10 mouse cellular contexts compared by ENCODE assay signal in the genomic region with DNA sequence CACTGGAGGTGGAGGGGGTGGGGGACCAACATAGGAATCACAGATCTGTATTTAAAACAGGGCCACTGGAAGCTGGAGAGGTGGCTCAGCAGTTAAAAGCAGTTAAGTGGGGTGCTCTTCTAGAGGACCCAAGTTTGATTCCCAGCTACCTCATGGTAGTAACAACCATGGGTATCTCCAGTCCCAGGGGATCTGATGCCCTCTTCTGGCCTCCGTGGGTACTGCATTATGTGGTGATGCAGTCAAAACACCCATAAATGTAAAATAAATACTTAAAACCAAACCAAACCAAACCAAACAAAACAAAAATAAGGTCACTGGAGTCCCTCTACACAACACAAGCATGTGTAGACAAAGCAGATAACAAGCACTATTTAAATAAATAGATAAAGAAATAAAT. TPM values are rescaled to one million over a fixed set of nuclear protein-coding genes. Genes with fewer than 3 reads are reported as not detected.
DNase-seq lines count a peak whose midpoint lies in the region; ATAC-seq and TF ChIP-seq lines count a peak whose summit lies in the region.
"Had no signal": no experiment of that assay in that cellular context is flagged by ENCODE, and none has a peak within 500 bp of the region (broad histone marks: within the 10 kb centered on the region; RNA-seq: fewer than 3 reads in every experiment).

No protein-coding gene starts in this region.

- H3K4me3 ChIP-seq in kidney, embryonic 16.5 days (ENCODE audit: low read length), result no peak overlapping the region
- H3K4me3 ChIP-seq in kidney, embryonic 15.5 days (replicated peaks), result no peak overlapping the region
- H3K4me3 ChIP-seq: embryonic facial prominence, embryonic 13.5 days had no signal

- TF ChIP-seq CTCF in brain, embryonic 14.5 days (IDR thresholded peaks at IDR 0.05; ENCODE audit: borderline replicate concordance, extremely low read depth, insufficient read depth, insufficient read length), result peak; percentile 32; the same call in 1 of the 2 replicates

- peak; percentile 44 for DNase-seq in kidney, postnatal 10 days
- DNase-seq in 3T3-L1 (ENCODE audit: low read depth, low spot score) (peak; percentile 49), A20 (ENCODE audit: low read depth, low spot score) (peak; percentile 29)
- no peak for DNase-seq in brain, embryonic 14.5 days (ENCODE audit: low read depth)
- DNase-seq in heart, adult 11 months, result no peak

- TF ChIP-seq POLR2A in brain, embryonic 14.5 days (IDR thresholded peaks at IDR 0.05; ENCODE audit: borderline replicate concordance, extremely low read depth, insufficient read depth, insufficient read length, poor library complexity, severe bottlenecking), result no peak

- WGBS in kidney, embryonic 16.5 days, result 53% methylated on average over 1 of the region's 1 CpGs
- 54% methylated on average over 1 of the region's 1 CpGs for WGBS in kidney, embryonic 15.5 days

- no peak overlapping the region for H3K27ac ChIP-seq in kidney, embryonic 16.5 days (ENCODE audit: low read length)
- H3K27ac ChIP-seq in kidney, embryonic 15.5 days, result no peak overlapping the region
- H3K27ac ChIP-seq: embryonic facial prominence, embryonic 13.5 days; hindbrain, embryonic 14.5 days had no signal

- H3K4me2 ChIP-seq in kidney, embryonic 16.5 days (replicated peaks; ENCODE audit: low read depth, low read length), result no peak overlapping the region
- no peak overlapping the region for H3K4me2 ChIP-seq in kidney, embryonic 15.5 days
- H3K4me2 ChIP-seq: embryonic facial prominence, embryonic 13.5 days; hindbrain, embryonic 14.5 days had no signal

- H3K4me1 ChIP-seq in kidney, embryonic 16.5 days (ENCODE audit: insufficient read depth, low read length), result peaks cover 20% of the 10 kb centered on the region
- H3K4me1 ChIP-seq in kidney, embryonic 15.5 days, result peaks cover 17% of the 10 kb centered on the region
- H3K4me1 ChIP-seq: embryonic facial prominence, embryonic 13.5 days had no signal

- ATAC-seq in kidney, embryonic 16.5 days (ENCODE audit: low FRiP score, low TSS enrichment), result no peak
- no peak for ATAC-seq in monocyte, adult 5-6 weeks (replicated peaks; ENCODE audit: insufficient number of reproducible peaks, low FRiP score, low TSS enrichment, poor library complexity, severe bottlenecking)
- no peak for ATAC-seq in kidney, embryonic 15.5 days (replicated peaks; ENCODE audit: low FRiP score)

- H3K36me3 ChIP-seq in kidney, embryonic 16.5 days (ENCODE audit: insufficient read depth, low read length), result peaks cover 4% of the 10 kb centered on the region; the same call in 1 of the 2 replicates
- peaks cover 2% of the 10 kb centered on the region for H3K36me3 ChIP-seq in kidney, embryonic 15.5 days

- no peak overlapping the region for H3K9ac ChIP-seq in kidney, embryonic 16.5 days (replicated peaks; ENCODE audit: low read length)
- H3K9ac ChIP-seq in kidney, embryonic 15.5 days, result no peak overlapping the region
- H3K9ac ChIP-seq: embryonic facial prominence, embryonic 13.5 days; hindbrain, embryonic 14.5 days had no signal

- no peaks in the 10 kb centered on the region for H3K27me3 ChIP-seq in kidney, embryonic 16.5 days (ENCODE audit: insufficient read depth, low read length)
- no peaks in the 10 kb centered on the region for H3K27me3 ChIP-seq in kidney, embryonic 15.5 days
- H3K27me3 ChIP-seq: embryonic facial prominence, embryonic 13.5 days had no signal

- H3K9me3 ChIP-seq in kidney, embryonic 16.5 days (ENCODE audit: low read length), result peaks cover 4% of the 10 kb centered on the region; the same call in 1 of the 2 replicates
- no peaks in the 10 kb centered on the region for H3K9me3 ChIP-seq in kidney, embryonic 15.5 days (replicated peaks)
- H3K9me3 ChIP-seq: embryonic facial prominence, embryonic 13.5 days had no signal

RNA-seq across cellular contexts. Expression of gene Atxn1, which starts 32.9 kb away (rescaled TPM):
- polyA plus RNA-seq in kidney, embryonic 16.5 days (2015; fragmentation: Nextera tagmentation; extraction: Ambion mirVana), result 5.9 and 7.6 TPM in 2 replicates
- 9.2 and 11.0 TPM in 2 replicates for polyA plus RNA-seq in brain, embryonic 14.5 days (2012; rRNA removed)
- 8.2 to 29.2 TPM (median 18.5 TPM) in 3 replicates for total RNA-seq in monocyte, adult 5-6 weeks (2017)
- polyA plus RNA-seq in kidney, embryonic 15.5 days (2015; fragmentation: Nextera tagmentation; extraction: Ambion mirVana), result 6.3 and 7.0 TPM in 2 replicates

Comparison
In these comparisons a context has a peak if more than half of its experiments do, and no peak if none do; other contexts are left out.
1. DNase-seq: peak in kidney, postnatal 10 days (single experiment), 3T3-L1 (single experiment) and A20 (single experiment); none in brain, embryonic 14.5 days (single experiment) and heart, adult 11 months (single experiment).